Mouse (Mus musculus) bone marrow macrophage, adult 2 months (primary cell): ENCODE results near the gene Mrpl47.

Experiments
- CTCF ChIP-seq: IDR thresholded peaks from 2 replicates; pipeline ENCODE4 v1.5.1; 2012; ENCODE audit warnings: low read depth, mild to moderate bottlenecking, low read length, moderate library complexity
- POLR2A ChIP-seq: IDR thresholded peaks from 2 replicates; pipeline ENCODE4 v1.6.1; 2012; ENCODE audit warnings: mild to moderate bottlenecking, low read depth, low read length, borderline replicate concordance

DNA sequence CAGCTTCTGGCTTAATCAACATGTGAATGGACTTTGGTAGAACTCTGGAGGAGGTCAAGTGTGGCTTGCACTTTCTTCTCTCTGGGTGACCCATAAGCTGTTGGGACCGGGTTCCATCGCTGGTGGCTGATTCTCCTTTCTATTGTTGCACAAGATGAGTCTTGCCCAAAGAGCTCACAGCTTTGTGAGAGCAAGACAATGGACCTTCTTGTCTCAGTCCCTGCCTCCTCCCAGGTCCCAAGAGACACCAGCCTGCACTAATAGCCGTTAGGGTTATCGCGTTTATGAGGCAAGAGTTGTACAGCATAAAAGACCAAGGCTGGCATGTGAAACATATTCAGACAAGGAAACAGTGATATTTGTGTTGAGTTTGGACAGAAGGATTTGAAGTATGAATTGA is 43.2 kb downstream of the Mrpl47 start:
- TF ChIP-seq CTCF, result no peak
- no peak for TF ChIP-seq POLR2A
